Comparison of ENCODE assay signal across 18 mouse cellular contexts in genomic region chr15:12100912-12101311, GRCm38 (mm10). TPM values are rescaled to one million over a fixed set of nuclear protein-coding genes. Genes with fewer than 3 reads are reported as not detected.
DNase-seq lines count a peak whose midpoint lies in the region; ATAC-seq and TF ChIP-seq lines count a peak whose summit lies in the region.
"Had no signal": no experiment of that assay in that cellular context is flagged by ENCODE, and none has a peak within 500 bp of the region (broad histone marks: within the 10 kb centered on the region; RNA-seq: fewer than 3 reads in every experiment).

No protein-coding gene starts in this region.

- DNase-seq in heart, postnatal 4 days, result peak; percentile 2
- DNase-seq in heart, adult 8-10 months (ENCODE audit: low spot score), result no peak
- no peak for DNase-seq in midbrain, postnatal 0 days (ENCODE audit: low spot score)
- DNase-seq in fat pad, adult 2 months (ENCODE audit: extremely low read depth, low read depth, low spot score), result peak; percentile 79
- DNase-seq in thymus, postnatal 10 days (ENCODE audit: low spot score in 2 of 2), result no peak
- DNase-seq in embryonic facial prominence, embryonic 10.5 days (ENCODE audit: low spot score), result no peak
- DNase-seq: cerebellum, adult 2 months; gastrocnemius, postnatal 10 days; heart, postnatal 14 days; kidney, adult 11 months; kidney, postnatal 14 days; right cerebral cortex, postnatal 4 days had no signal

- H3K4me3 ChIP-seq in midbrain, postnatal 0 days (ENCODE audit: low read depth, low read length), result no peak overlapping the region
- no peak overlapping the region for H3K4me3 ChIP-seq in midbrain, embryonic 16.5 days (ENCODE audit: low read depth, low read length)
- no peak overlapping the region for H3K4me3 ChIP-seq in liver, embryonic 12.5 days
- no peak overlapping the region for H3K4me3 ChIP-seq in embryonic facial prominence, embryonic 10.5 days
- H3K4me3 ChIP-seq: embryonic facial prominence, embryonic 13.5 days; forebrain, embryonic 10.5 days; hindbrain, embryonic 15.5 days had no signal

- no peaks in the 10 kb centered on the region for H3K4me1 ChIP-seq in midbrain, postnatal 0 days (ENCODE audit: insufficient read depth, low read length)
- no peaks in the 10 kb centered on the region for H3K4me1 ChIP-seq in midbrain, embryonic 16.5 days (ENCODE audit: control insufficient read depth, insufficient read depth, low read length)
- H3K4me1 ChIP-seq in liver, embryonic 12.5 days, result no peaks in the 10 kb centered on the region
- no peaks in the 10 kb centered on the region for H3K4me1 ChIP-seq in embryonic facial prominence, embryonic 10.5 days
- H3K4me1 ChIP-seq: forebrain, embryonic 10.5 days; hindbrain, embryonic 15.5 days had no signal

- TF ChIP-seq CTCF in midbrain, postnatal 0 days (IDR thresholded peaks at IDR 0.05), result peak; percentile 31; the same call in 1 of the 2 replicates

- H3K27ac ChIP-seq in midbrain, postnatal 0 days (ENCODE audit: low read depth, low read length), result no peak overlapping the region
- H3K27ac ChIP-seq in midbrain, embryonic 16.5 days (ENCODE audit: low read length), result no peak overlapping the region
- H3K27ac ChIP-seq in liver, embryonic 12.5 days, result no peak overlapping the region
- H3K27ac ChIP-seq in embryonic facial prominence, embryonic 10.5 days (replicated peaks), result no peak overlapping the region
- H3K27ac ChIP-seq: embryonic facial prominence, embryonic 13.5 days; forebrain, embryonic 10.5 days; hindbrain, embryonic 15.5 days had no signal

- no peaks in the 10 kb centered on the region for H3K36me3 ChIP-seq in midbrain, postnatal 0 days (ENCODE audit: insufficient read depth, low read length)
- no peaks in the 10 kb centered on the region for H3K36me3 ChIP-seq in midbrain, embryonic 16.5 days (ENCODE audit: control insufficient read depth, insufficient read depth, low read length)
- no peaks in the 10 kb centered on the region for H3K36me3 ChIP-seq in liver, embryonic 12.5 days
- no peaks in the 10 kb centered on the region for H3K36me3 ChIP-seq in embryonic facial prominence, embryonic 10.5 days (replicated peaks)
- H3K36me3 ChIP-seq: embryonic facial prominence, embryonic 13.5 days; forebrain, embryonic 10.5 days; hindbrain, embryonic 15.5 days had no signal

- H3K27me3 ChIP-seq in midbrain, postnatal 0 days (ENCODE audit: insufficient read depth, low read length), result no peaks in the 10 kb centered on the region
- H3K27me3 ChIP-seq in midbrain, embryonic 16.5 days (ENCODE audit: control insufficient read depth, insufficient read depth, low read depth, low read length), result no peaks in the 10 kb centered on the region
- H3K27me3 ChIP-seq in liver, embryonic 12.5 days (replicated peaks), result no peaks in the 10 kb centered on the region
- H3K27me3 ChIP-seq in embryonic facial prominence, embryonic 10.5 days (replicated peaks; ENCODE audit: low read depth, poor library complexity, severe bottlenecking), result no peaks in the 10 kb centered on the region
- H3K27me3 ChIP-seq: embryonic facial prominence, embryonic 13.5 days; hindbrain, embryonic 15.5 days had no signal

- no peaks in the 10 kb centered on the region for H3K9me3 ChIP-seq in midbrain, postnatal 0 days (ENCODE audit: low read length)
- H3K9me3 ChIP-seq in midbrain, embryonic 16.5 days (replicated peaks; ENCODE audit: control insufficient read depth, low read length, poor library complexity, severe bottlenecking), result 0 out of 2 replicates have a peak, but pooled peaks cover 2% of the 10 kb centered on the region
- H3K9me3 ChIP-seq in liver, embryonic 12.5 days (replicated peaks), result 0 out of 2 replicates have a peak, but pooled peaks cover 4% of the 10 kb centered on the region
- H3K9me3 ChIP-seq in embryonic facial prominence, embryonic 10.5 days, result peaks cover 9% of the 10 kb centered on the region; the same call in 1 of the 2 replicates
- H3K9me3 ChIP-seq: embryonic facial prominence, embryonic 13.5 days; hindbrain, embryonic 15.5 days had no signal

- no peak overlapping the region for H3K9ac ChIP-seq in midbrain, postnatal 0 days (replicated peaks; ENCODE audit: low read length, poor library complexity, severe bottlenecking)
- no peak overlapping the region for H3K9ac ChIP-seq in midbrain, embryonic 16.5 days (ENCODE audit: low read depth, low read length)
- H3K9ac ChIP-seq in liver, embryonic 12.5 days, result no peak overlapping the region
- H3K9ac ChIP-seq: embryonic facial prominence, embryonic 13.5 days; hindbrain, embryonic 15.5 days had no signal

- 83% methylated on average over 5 of the region's 5 CpGs for WGBS in midbrain, postnatal 0 days
- 80% methylated on average over 5 of the region's 5 CpGs for WGBS in midbrain, embryonic 16.5 days
- 61% methylated on average over 5 of the region's 5 CpGs for WGBS in liver, embryonic 12.5 days (ENCODE audit: insufficient replicate concordance)
- 76% methylated on average over 5 of the region's 5 CpGs for WGBS in embryonic facial prominence, embryonic 10.5 days

- H3K4me2 ChIP-seq in midbrain, postnatal 0 days (ENCODE audit: low read depth, low read length, poor library complexity, severe bottlenecking), result no peak overlapping the region
- no peak overlapping the region for H3K4me2 ChIP-seq in midbrain, embryonic 16.5 days (ENCODE audit: low read length)
- H3K4me2 ChIP-seq in liver, embryonic 12.5 days, result no peak overlapping the region
- H3K4me2 ChIP-seq: embryonic facial prominence, embryonic 13.5 days; heart, embryonic 11.5 days; hindbrain, embryonic 15.5 days had no signal

- no peak for ATAC-seq in midbrain, postnatal 0 days (ENCODE audit: low FRiP score)
- no peak for ATAC-seq in midbrain, embryonic 16.5 days
- ATAC-seq in liver, embryonic 12.5 days, result no peak

RNA-seq across cellular contexts. Expression of gene Zfr, which starts 16.7 kb away (rescaled TPM):
- total RNA-seq in heart, postnatal 4 days (2021), result 100 to 1,000 TPM; 109 to 110 TPM
- total RNA-seq in heart, adult 8-10 months (2022), result 10 to 100 TPM; 74.9 to 84.2 (median 79.7) TPM
- 245 and 300 TPM in 2 replicates for total RNA-seq in midbrain, postnatal 0 days (2014; rRNA removed)
- polyA plus RNA-seq in midbrain, postnatal 0 days (2015; fragmentation: Nextera tagmentation; extraction: Ambion mirVana), result 198 and 212 TPM in 2 replicates
- 161 and 169 TPM in 2 replicates for polyA plus RNA-seq in midbrain, embryonic 16.5 days (2015; fragmentation: Nextera tagmentation; extraction: Ambion mirVana)
- 55.4 and 56.3 TPM in 2 replicates for polyA plus RNA-seq in liver, embryonic 12.5 days (2016; fragmentation: Nextera tagmentation; extraction: Ambion mirVana)
- polyA plus RNA-seq in embryonic facial prominence, embryonic 10.5 days (2016; fragmentation: Nextera tagmentation; extraction: Ambion mirVana), result 137 and 144 TPM in 2 replicates

Comparison
In these comparisons a context has a peak if more than half of its experiments do, and no peak if none do; other contexts are left out.
1. DNase-seq: peak in heart, postnatal 4 days (single experiment) and fat pad, adult 2 months (single experiment); none in heart, adult 8-10 months (single experiment), midbrain, postnatal 0 days (single experiment), thymus, postnatal 10 days (0 of 2) and embryonic facial prominence, embryonic 10.5 days (single experiment).